Mouse (Mus musculus) hindbrain, embryonic 15.5 days (tissue): Measurements from ENCODE around the gene Erbb3. TPM values are rescaled to one million over a fixed set of nuclear protein-coding genes. Genes with fewer than 3 reads are reported as not detected.
A peak's percentile ranks its signal among the peaks of the same experiment; 100 is the strongest.
"Not testable (repeated sequence)": the region's sequence is repeated elsewhere in the genome, so short reads cannot be mapped to it uniquely, and the experiment has no call there.

Source experiments
- ATAC-seq: fragments of 200-750 bp; cut with Nextera tagmentation; 2 replicates; pipeline ENCODE4 v1.8.0; 2017; ENCODE audit warnings: low read depth, moderate number of reproducible peaks, moderate TSS enrichment; ENCODE audit not compliant: low FRiP score
- H3K27ac ChIP-seq: fragments of 300-500 bp; sonication (generic); replicated peaks from 2 replicates; pipeline ENCODE4 v1.5.1; 2015; ENCODE audit warnings: mild to moderate bottlenecking, inconsistent platforms
- H3K27me3 ChIP-seq: fragments of 300-500 bp; sonication (generic); 2 replicates; pipeline ENCODE4 v1.6.1; 2015; ENCODE audit warnings: control low read depth, inconsistent platforms
- H3K36me3 ChIP-seq: fragments of 300-500 bp; sonication (generic); 2 replicates; pipeline ENCODE4 v1.6.1; 2015; ENCODE audit warnings: control low read depth, inconsistent platforms
- H3K4me1 ChIP-seq: fragments of 300-500 bp; sonication (generic); replicated peaks from 2 replicates; pipeline ENCODE4 v1.6.1; 2015; ENCODE audit warnings: control low read depth, inconsistent platforms
- H3K4me2 ChIP-seq: fragments of 300-500 bp; sonication (generic); 2 replicates; pipeline ENCODE4 v1.6.1; 2015; ENCODE audit warnings: moderate library complexity, mild to moderate bottlenecking, inconsistent platforms
- H3K4me3 ChIP-seq: fragments of 300-500 bp; sonication (generic); 2 replicates; pipeline ENCODE4 v1.5.1; 2015; ENCODE audit warnings: mild to moderate bottlenecking, inconsistent platforms
- H3K9ac ChIP-seq: fragments of 300-500 bp; sonication (generic); 2 replicates; pipeline ENCODE4 v1.6.1; 2015; ENCODE audit warnings: inconsistent platforms
- H3K9me3 ChIP-seq: fragments of 300-500 bp; sonication (generic); 2 replicates; pipeline ENCODE4 v1.6.1; 2016; ENCODE audit warnings: control low read depth, inconsistent platforms
- WGBS: fragments of 180-500 bp; shearing (Covaris S2); methylation state at CpG from one replicate; pipeline ENCODE4 v1.1.7; 2015; 5-methylcytosine and 5-hydroxymethylcytosine counted together
- polyA plus RNA-seq: library from polyadenylated mRNA; unstranded; fragments of >200 nt; fragmentation: Nextera tagmentation; extraction: Ambion mirVana; gene quantifications from 2 replicates; pipeline ENCODE4 v1.2.1, GENCODE M21; 2015

The Erbb3 gene
- polyA plus RNA-seq: 1.2 and 2.1 TPM in 2 replicates

GRCm38 (mm10) chr10:128589464-128590192 lies at the start of gene Erbb3:
TSS of gene Erbb3 (minus strand) at chr10:128589652.
- peaks cover 39% of the 10 kb centered on the region for H3K27me3 ChIP-seq
- H3K4me2 ChIP-seq: peak within 1 kb of the TSS; percentile 99
- peaks cover 18% of the 10 kb centered on the region for H3K4me1 ChIP-seq
- ATAC-seq: peak; percentile 21; the same call in 1 of the 2 replicates
- H3K4me3 ChIP-seq: peak within 1 kb of the TSS; percentile 71
- no peaks in the 10 kb centered on the region for H3K9me3 ChIP-seq
- WGBS: under 1% methylated on average over 43 of the region's 43 CpGs
- H3K9ac ChIP-seq: peak within 1 kb of the TSS; percentile 42
- H3K27ac ChIP-seq: no peak within 1 kb of the TSS; the same call in 1 of the 2 replicates
- H3K36me3 ChIP-seq: no peaks in the 10 kb centered on the region

- no peaks in the 10 kb centered on the region for H3K27me3 ChIP-seq
- WGBS: 6% methylated on average over 11 of the region's 11 CpGs
- no peak overlapping the region for H3K4me3 ChIP-seq
- peak overlapping the region; percentile 28 for H3K4me2 ChIP-seq
- 0 out of 2 replicates have a peak, but pooled peaks cover 5% of the 10 kb centered on the region for H3K4me1 ChIP-seq
- H3K36me3 ChIP-seq: peaks cover 76% of the 10 kb centered on the region
- no peaks in the 10 kb centered on the region for H3K9me3 ChIP-seq
- no peak overlapping the region for H3K27ac ChIP-seq
- no peak for ATAC-seq
- no peak overlapping the region for H3K9ac ChIP-seq
Measured at GRCm38 (mm10) chr10:128637011-128637410, 47.6 kb upstream of the Erbb3 start.

- Histone ChIP-seq H3K4me1 (0 out of 2 replicates have a peak, but pooled peaks cover 5% of the 10 kb centered on the region), H3K27me3 (no peaks in the 10 kb centered on the region), H3K9ac (no peak overlapping the region), H3K9me3 (no peaks in the 10 kb centered on the region), H3K4me2 (0 out of 2 replicates have a peak overlapping the region, but pooled peaks have one; percentile 28), H3K27ac (no peak overlapping the region), H3K4me3 (no peak overlapping the region), H3K36me3 (peaks cover 76% of the 10 kb centered on the region)
- 53% methylated on average over 6 of the region's 6 CpGs for WGBS
- ATAC-seq: no peak
Measured at GRCm38 (mm10) chr10:128636561-128636960, 47.1 kb upstream of the Erbb3 start.

- Histone ChIP-seq H3K9ac (no peak overlapping the region), H3K4me2 (no peak overlapping the region), H3K4me1 (no peaks in the 10 kb centered on the region), H3K9me3 (no peaks in the 10 kb centered on the region), H3K4me3 (no peak overlapping the region), H3K27ac (no peak overlapping the region), H3K27me3 (no peaks in the 10 kb centered on the region), H3K36me3 (peaks cover 68% of the 10 kb centered on the region)
- no peak for ATAC-seq
- 97% methylated on average over 13 of the region's 13 CpGs for WGBS
Measured at GRCm38 (mm10) chr10:128635697-128636096, 46.2 kb upstream of the Erbb3 start.

DNA sequence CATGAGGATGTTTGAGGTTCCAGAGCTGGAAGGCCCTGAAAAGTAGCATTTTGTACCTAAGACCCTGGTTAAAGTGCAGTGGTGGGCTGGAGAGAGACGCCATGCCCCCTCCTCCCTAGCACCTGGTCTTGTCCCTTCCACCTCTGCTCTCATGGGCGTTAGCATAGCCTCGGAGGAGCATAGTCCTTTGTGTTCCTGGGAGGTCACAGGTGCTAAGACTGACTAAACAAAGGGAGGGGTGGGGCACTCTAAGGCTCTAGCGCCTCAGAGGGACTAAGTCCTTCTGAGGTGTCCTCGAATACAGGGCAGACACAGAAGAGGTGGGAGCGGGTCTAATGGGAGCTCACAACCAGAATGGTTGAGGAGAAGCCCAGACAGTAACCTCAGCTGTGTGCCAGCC lies 42.1 kb upstream of the Erbb3 start:
- 25% methylated on average over 6 of the region's 6 CpGs for WGBS
- Histone ChIP-seq H3K4me3 (no peak overlapping the region), H3K4me1 (no peaks in the 10 kb centered on the region), H3K9me3 (no peaks in the 10 kb centered on the region), H3K36me3 (peaks cover 43% of the 10 kb centered on the region), H3K9ac (no peak overlapping the region), H3K4me2 (no peak overlapping the region), H3K27me3 (no peaks in the 10 kb centered on the region), H3K27ac (no peak overlapping the region; the same call in 1 of the 2 replicates)
- no peak for ATAC-seq

DNA sequence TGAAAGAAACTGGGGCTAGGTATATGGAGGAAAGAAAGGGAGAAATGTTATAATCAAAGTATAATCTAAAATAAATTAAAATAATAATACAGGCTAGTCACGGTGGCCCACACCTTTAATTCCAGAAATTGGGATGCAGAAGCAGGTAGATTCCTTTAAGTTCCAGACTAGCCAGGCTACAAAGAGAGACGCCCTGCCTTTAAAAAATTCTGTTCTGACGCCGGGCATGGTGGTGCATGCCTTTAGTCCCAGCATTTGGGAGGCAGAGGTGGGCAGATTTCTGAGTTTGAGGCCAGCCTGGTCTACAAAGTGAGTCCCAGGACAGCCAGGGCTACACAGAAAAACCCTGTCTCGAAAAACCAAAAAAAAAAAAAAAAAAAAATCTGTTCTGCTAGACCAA lies 40.9 kb upstream of the Erbb3 start:
- H3K9ac ChIP-seq, H3K4me3 ChIP-seq, H3K4me1 ChIP-seq, H3K4me2 ChIP-seq, ATAC-seq, H3K27me3 ChIP-seq, H3K9me3 ChIP-seq, H3K27ac ChIP-seq: not testable (repeated sequence)
- H3K36me3 ChIP-seq: peaks cover 33% of the 10 kb centered on the region
- 91% methylated on average over 5 of the region's 5 CpGs for WGBS

- Histone ChIP-seq H3K9me3 (no peaks in the 10 kb centered on the region), H3K4me3 (no peak overlapping the region), H3K36me3 (peaks cover 31% of the 10 kb centered on the region), H3K9ac (no peak overlapping the region), H3K4me1 (peaks cover 9% of the 10 kb centered on the region), H3K27ac (no peak overlapping the region), H3K4me2 (no peak overlapping the region), H3K27me3 (no peaks in the 10 kb centered on the region)
- no peak for ATAC-seq
- WGBS: 74% methylated on average over 2 of the region's 2 CpGs
Measured at GRCm38 (mm10) chr10:128629746-128630145, 40.3 kb upstream of the Erbb3 start.

DNA sequence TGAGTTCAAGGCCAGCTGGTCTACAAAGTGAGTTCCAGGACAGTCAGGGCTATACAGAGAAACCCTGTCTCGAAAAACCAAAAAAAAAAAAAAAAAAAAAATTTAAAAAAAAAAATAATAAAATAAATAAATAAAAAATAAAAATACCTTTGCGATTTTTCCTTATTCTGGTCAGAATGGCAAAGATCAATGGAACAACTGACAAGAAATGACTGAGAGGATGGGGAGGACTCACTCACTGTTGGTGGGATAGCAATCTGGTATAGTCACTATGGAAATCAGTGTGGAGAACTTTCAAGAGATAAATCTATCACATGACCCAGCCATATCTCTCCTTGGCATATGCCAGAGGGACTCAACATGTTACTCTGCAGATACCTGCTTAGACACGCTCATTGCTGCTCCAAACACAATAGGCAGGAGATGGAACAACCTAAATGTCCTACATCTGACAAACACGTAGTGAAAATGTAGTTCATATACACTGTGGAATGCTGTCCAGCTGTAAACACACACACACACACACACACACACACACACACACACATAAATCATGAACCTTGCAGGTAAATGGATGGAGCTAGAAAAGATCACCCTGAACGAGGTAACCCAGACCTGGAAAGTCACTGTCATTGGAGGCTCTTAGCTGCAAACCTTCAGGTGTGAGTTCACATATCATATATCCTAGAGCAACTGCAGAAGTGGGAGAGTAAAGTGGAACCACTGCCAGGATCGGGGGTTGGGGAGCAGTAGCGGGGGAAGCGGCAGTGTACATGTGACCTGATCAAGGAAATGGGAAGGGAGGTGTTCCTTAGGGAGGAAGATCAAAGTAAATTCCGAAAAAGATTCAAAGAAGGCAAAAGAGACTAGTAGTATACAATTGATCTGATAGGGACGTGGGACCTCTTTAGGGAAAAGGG lies 38.2 kb upstream of the Erbb3 start:
- no peak; the same call in 1 of the 2 replicates for ATAC-seq
- H3K9me3 ChIP-seq: no peaks in the 10 kb centered on the region
- H3K27me3 ChIP-seq: no peaks in the 10 kb centered on the region
- H3K27ac ChIP-seq: peak overlapping the region; percentile 82; the same call in 1 of the 2 replicates
- H3K36me3 ChIP-seq: peaks cover 30% of the 10 kb centered on the region
- peaks cover 9% of the 10 kb centered on the region for H3K4me1 ChIP-seq
- H3K4me2 ChIP-seq: no peak overlapping the region
- no peak overlapping the region for H3K4me3 ChIP-seq
- WGBS: 86% methylated on average over 10 of the region's 10 CpGs
- no peak overlapping the region for H3K9ac ChIP-seq

GRCm38 (mm10) chr10:128626311-128627310 lies 37.2 kb upstream of the Erbb3 start, which contains the start of gene Rps26:
TSS of gene Rps26 (minus strand) at chr10:128626747.
- Histone ChIP-seq H3K27me3 (no peaks in the 10 kb centered on the region), H3K4me3 (peak within 1 kb of the TSS; percentile 79), H3K27ac (peak within 1 kb of the TSS; percentile 82), H3K9ac (peak within 1 kb of the TSS; percentile 89), H3K4me2 (peak within 1 kb of the TSS; percentile 81), H3K9me3 (no peaks in the 10 kb centered on the region), H3K36me3 (peaks cover 24% of the 10 kb centered on the region), H3K4me1 (peaks cover 9% of the 10 kb centered on the region)
- WGBS: under 1% methylated on average over 40 of the region's 40 CpGs
- peak; percentile 96 for ATAC-seq

GRCm38 (mm10) chr10:128625287-128625894 lies 35.9 kb upstream of the Erbb3 start:
- Histone ChIP-seq H3K4me2 (peak overlapping the region; percentile 81), H3K27me3 (no peaks in the 10 kb centered on the region), H3K9me3 (no peaks in the 10 kb centered on the region), H3K4me3 (peak overlapping the region; percentile 79), H3K27ac (peak overlapping the region; percentile 74; the same call in 1 of the 2 replicates), H3K36me3 (peaks cover 24% of the 10 kb centered on the region), H3K9ac (peak overlapping the region; percentile 89), H3K4me1 (peaks cover 9% of the 10 kb centered on the region)
- WGBS: 55% methylated on average over 7 of the region's 7 CpGs
- no peak for ATAC-seq
